Mouse (Mus musculus) lung, postnatal 0 days (tissue): ENCODE measurements around the gene Nlrx1. TPM values are rescaled to one million over a fixed set of nuclear protein-coding genes. Genes with fewer than 3 reads are reported as not detected.
"Not testable (repeated sequence)": the region's sequence is repeated elsewhere in the genome, so short reads cannot be mapped to it uniquely, and the experiment has no call there.

Experiments used
- ATAC-seq: fragments of 200-750 bp; cut with Nextera tagmentation; 2 replicates; pipeline ENCODE4 v1.8.0; 2017; ENCODE audit warnings: moderate library complexity
- DNase-seq: peaks from one replicate; pipeline ENCODE4 v3.0.0-alpha.2; 2016; ENCODE audit warnings: low spot score
- H3K27ac ChIP-seq: fragments of 300-500 bp; sonication (generic); 2 replicates; pipeline ENCODE4 v1.5.1; 2014; ENCODE audit warnings: antibody characterized with exemption, mild to moderate bottlenecking, low read length, mixed read lengths
- H3K27me3 ChIP-seq: fragments of 300-500 bp; sonication (generic); replicated peaks from 2 replicates; pipeline ENCODE4 v1.6.1; 2014; ENCODE audit warnings: low read length, mixed read lengths; ENCODE audit not compliant: insufficient read depth
- H3K36me3 ChIP-seq: fragments of 300-500 bp; sonication (generic); 2 replicates; pipeline ENCODE4 v1.6.1; 2014; ENCODE audit warnings: low read length, mixed read lengths; ENCODE audit not compliant: insufficient read depth
- H3K4me1 ChIP-seq: fragments of 300-500 bp; sonication (generic); 2 replicates; pipeline ENCODE4 v1.6.1; 2014; ENCODE audit warnings: antibody characterized with exemption, low read depth, low read length, mixed read lengths; ENCODE audit not compliant: insufficient read depth
- H3K4me2 ChIP-seq: fragments of 300-500 bp; sonication (generic); replicated peaks from 2 replicates; pipeline ENCODE4 v1.6.1; 2014; ENCODE audit warnings: low read depth, mild to moderate bottlenecking, low read length, moderate library complexity, mixed read lengths
- H3K4me3 ChIP-seq: fragments of 300-500 bp; sonication (generic); 2 replicates; pipeline ENCODE4 v1.5.1; 2014; ENCODE audit warnings: low read depth, low read length
- H3K9ac ChIP-seq: fragments of 300-500 bp; sonication (generic); replicated peaks from 2 replicates; pipeline ENCODE4 v1.6.1; 2014; ENCODE audit warnings: low read depth, mild to moderate bottlenecking
- H3K9me3 ChIP-seq: fragments of 300-500 bp; sonication (generic); 2 replicates; pipeline ENCODE4 v1.6.1; 2016; ENCODE audit warnings: low read length, mixed read lengths
- CTCF ChIP-seq: IDR thresholded peaks from 2 replicates; pipeline ENCODE4 v1.5.1; 2016; ENCODE audit warnings: antibody characterized with exemption, mild to moderate bottlenecking
- EP300 ChIP-seq: IDR thresholded peaks from 2 replicates; pipeline ENCODE4 v1.6.1; 2016; ENCODE audit warnings: antibody characterized with exemption, mild to moderate bottlenecking, control low read depth
- WGBS: fragments of 180-500 bp; shearing (Covaris S2); extraction: QIAGEN DNeasy Blood & Tissue Kit; methylation state at CpG from one replicate; pipeline ENCODE4 v1.1.7; 2014; 5-methylcytosine and 5-hydroxymethylcytosine counted together
- polyA plus RNA-seq: library from polyadenylated mRNA; unstranded; fragments of >200 nt; fragmentation: Nextera tagmentation; extraction: Ambion mirVana; gene quantifications from 2 replicates; pipeline ENCODE4 v1.2.1, GENCODE M21; 2015

Nlrx1 gene
- polyA plus RNA-seq, 1 experiment from 2014 or later, result 10.1 TPM

DNA sequence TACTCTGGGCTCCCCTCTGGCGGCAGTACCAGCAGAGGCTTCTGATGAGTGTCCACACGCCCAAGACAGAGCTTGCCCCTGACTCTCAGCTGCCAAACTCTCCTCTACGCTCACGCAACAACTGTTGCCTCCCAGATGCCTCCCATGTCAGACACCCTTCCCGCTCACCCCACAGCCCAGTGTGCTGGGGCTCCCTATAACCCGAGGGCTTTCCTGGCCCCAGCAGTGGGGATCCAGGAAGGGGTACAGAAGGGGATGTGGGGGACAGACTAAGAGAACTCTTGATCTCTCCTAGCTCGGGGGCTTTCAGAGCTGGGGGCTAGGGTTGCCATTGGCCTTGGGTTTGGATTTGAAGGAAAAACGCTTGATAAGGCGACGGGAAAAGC, 42.3 kb upstream of the Nlrx1 start:
- no peak overlapping the region for H3K9ac ChIP-seq
- no peak for DNase-seq
- H3K27ac ChIP-seq, result peak overlapping the region; percentile 76
- peak overlapping the region; percentile 28; the same call in 1 of the 2 replicates for H3K4me2 ChIP-seq
- WGBS, result 33% methylated on average over 10 of the region's 10 CpGs
- ATAC-seq, result no peak
- no peaks in the 10 kb centered on the region for H3K9me3 ChIP-seq
- H3K4me1 ChIP-seq, result no peaks in the 10 kb centered on the region
- no peaks in the 10 kb centered on the region for H3K27me3 ChIP-seq
- TF ChIP-seq EP300 (no peak), CTCF (0 out of 2 replicates have a peak, but pooled peaks have one; percentile 15)
- H3K36me3 ChIP-seq, result peaks cover 19% of the 10 kb centered on the region
- no peak overlapping the region for H3K4me3 ChIP-seq

DNA sequence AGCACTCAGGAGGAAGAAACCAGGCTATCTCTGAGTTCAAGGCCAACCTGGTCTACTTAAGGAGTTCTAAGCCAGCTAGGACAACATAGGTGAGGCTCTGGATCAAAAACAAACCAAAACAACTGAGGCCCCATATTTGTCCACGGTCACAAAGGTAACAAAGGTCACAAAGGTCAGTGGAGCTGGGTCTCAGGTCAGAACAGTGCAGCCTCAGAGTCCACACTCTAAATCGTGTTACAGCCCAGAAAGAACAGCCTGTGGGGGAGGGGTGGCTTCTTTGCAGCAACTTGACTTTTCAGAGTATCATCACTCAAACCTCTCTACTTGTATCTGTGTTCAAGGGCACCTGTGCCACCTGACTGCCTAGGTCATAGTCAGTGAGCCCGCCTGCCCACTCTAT, 41.4 kb upstream of the Nlrx1 start:
- TF ChIP-seq CTCF, result no peak
- TF ChIP-seq EP300, result no peak
- Histone ChIP-seq H3K27me3 (no peaks in the 10 kb centered on the region), H3K4me3 (no peak overlapping the region), H3K36me3 (peaks cover 12% of the 10 kb centered on the region; the same call in 1 of the 2 replicates), H3K4me2 (no peak overlapping the region), H3K4me1 (peaks cover 2% of the 10 kb centered on the region; the same call in 1 of the 2 replicates), H3K9me3 (no peaks in the 10 kb centered on the region), H3K9ac (no peak overlapping the region), H3K27ac (no peak overlapping the region)
- 67% methylated on average over 3 of the region's 3 CpGs for WGBS
- DNase-seq (no peak), ATAC-seq (no peak)

DNA sequence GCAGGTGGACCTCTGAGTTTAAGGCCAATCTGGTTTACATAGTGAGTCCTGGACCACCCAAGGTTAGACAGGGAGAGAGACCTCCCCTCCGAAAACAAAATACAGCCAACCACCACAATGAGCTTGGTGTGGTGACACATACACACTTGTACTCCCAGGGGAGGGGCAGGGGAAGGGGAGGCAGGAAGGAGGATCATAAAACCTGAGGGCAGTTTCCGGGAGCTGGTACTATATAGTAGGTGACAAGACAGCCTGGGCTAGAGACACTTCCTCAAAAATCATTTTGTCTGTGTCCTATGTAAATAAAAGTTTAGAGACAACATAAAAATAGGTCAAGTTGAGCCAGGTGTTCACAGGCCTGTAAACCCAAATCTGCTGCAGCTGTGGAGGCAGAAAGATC, 38.8 kb upstream of the Nlrx1 start:
- H3K9ac ChIP-seq, result no peak overlapping the region
- DNase-seq (no peak), ATAC-seq (no peak)
- H3K4me3 ChIP-seq, result no peak overlapping the region
- no peak overlapping the region for H3K4me2 ChIP-seq
- no peaks in the 10 kb centered on the region for H3K27me3 ChIP-seq
- H3K27ac ChIP-seq, result no peak overlapping the region
- H3K9me3 ChIP-seq, result no peaks in the 10 kb centered on the region
- TF ChIP-seq CTCF (no peak), EP300 (no peak)
- 64% methylated on average over 2 of the region's 2 CpGs for WGBS
- H3K4me1 ChIP-seq, result peaks cover 5% of the 10 kb centered on the region; the same call in 1 of the 2 replicates
- no peaks in the 10 kb centered on the region for H3K36me3 ChIP-seq

DNA sequence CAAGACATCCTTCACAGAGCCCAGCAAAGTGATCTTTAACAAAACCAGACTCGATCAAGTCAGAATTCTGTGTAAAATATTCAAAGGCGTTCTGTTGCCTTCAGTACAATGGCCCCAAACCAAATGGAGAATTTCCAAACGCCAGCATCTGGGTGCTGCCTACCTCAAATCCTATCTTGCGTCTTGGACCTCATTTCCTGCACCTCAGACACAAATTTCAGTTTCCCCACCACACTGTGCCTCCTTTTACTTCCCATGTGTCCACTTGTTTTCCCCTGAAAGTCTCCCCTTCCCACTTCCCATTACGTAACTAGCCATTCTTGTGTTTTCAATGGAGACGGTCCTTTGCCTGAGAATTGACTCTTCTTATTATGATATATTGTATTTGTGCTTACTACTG, 38.1 kb upstream of the Nlrx1 start:
- H3K9ac ChIP-seq, result no peak overlapping the region
- no peak for TF ChIP-seq CTCF
- no peak for TF ChIP-seq EP300
- H3K36me3 ChIP-seq, result no peaks in the 10 kb centered on the region
- H3K4me3 ChIP-seq, result no peak overlapping the region
- no peak overlapping the region for H3K4me2 ChIP-seq
- H3K9me3 ChIP-seq, result no peaks in the 10 kb centered on the region
- 83% methylated on average over 6 of the region's 6 CpGs for WGBS
- no peak for DNase-seq
- no peak for ATAC-seq
- peaks cover 5% of the 10 kb centered on the region; the same call in 1 of the 2 replicates for H3K4me1 ChIP-seq
- H3K27ac ChIP-seq, result no peak overlapping the region
- H3K27me3 ChIP-seq, result no peaks in the 10 kb centered on the region

DNA sequence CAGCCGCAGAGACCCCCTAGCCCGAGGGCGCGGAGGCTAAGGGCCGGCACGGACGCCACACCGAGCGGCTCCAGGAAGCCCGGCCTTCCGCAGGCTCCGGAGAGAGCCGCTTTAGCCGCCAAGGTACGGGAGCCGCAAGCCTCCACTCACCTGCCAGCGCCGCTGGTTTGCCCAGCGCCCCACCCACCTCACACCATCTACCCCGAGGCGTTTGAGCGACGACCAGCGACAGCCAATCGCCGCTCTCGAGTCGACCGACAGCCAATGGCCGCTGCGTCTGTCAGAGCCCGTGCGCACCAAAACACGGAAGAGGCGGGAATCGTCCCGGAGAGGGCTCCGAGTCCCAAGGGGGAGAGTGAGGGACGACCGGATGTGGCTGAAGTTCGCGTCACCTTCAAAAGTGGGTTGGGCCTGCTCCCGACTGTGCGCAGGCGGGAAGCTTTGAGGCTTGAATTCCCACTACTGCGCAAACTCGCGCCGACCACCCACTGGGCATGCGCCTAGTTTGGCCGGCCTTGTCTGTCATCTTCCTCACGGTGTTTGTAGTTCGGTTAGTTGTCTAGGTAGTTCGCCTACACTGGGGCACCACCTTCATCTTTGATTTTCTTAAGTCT, 37.2 kb upstream of the Nlrx1 start, which contains the start of gene Hinfp:
Hinfp (minus strand) TSS at position 206 of the 614 bp plus-strand sequence.
- H3K36me3 ChIP-seq, result no peaks in the 10 kb centered on the region
- H3K27ac ChIP-seq, result peak within 1 kb of the TSS; percentile 87
- peak within 1 kb of the TSS; percentile 95 for H3K4me3 ChIP-seq
- peak within 1 kb of the TSS; percentile 86 for H3K4me2 ChIP-seq
- DNase-seq, result peak; percentile 100
- WGBS, result under 1% methylated on average over 52 of the region's 54 CpGs
- H3K9me3 ChIP-seq, result no peaks in the 10 kb centered on the region
- peaks cover 5% of the 10 kb centered on the region; the same call in 1 of the 2 replicates for H3K4me1 ChIP-seq
- H3K9ac ChIP-seq, result peak within 1 kb of the TSS; percentile 93
- peak; percentile 99 for ATAC-seq
- H3K27me3 ChIP-seq, result no peaks in the 10 kb centered on the region
- TF ChIP-seq CTCF, result no peak
- TF ChIP-seq EP300, result no peak

DNA sequence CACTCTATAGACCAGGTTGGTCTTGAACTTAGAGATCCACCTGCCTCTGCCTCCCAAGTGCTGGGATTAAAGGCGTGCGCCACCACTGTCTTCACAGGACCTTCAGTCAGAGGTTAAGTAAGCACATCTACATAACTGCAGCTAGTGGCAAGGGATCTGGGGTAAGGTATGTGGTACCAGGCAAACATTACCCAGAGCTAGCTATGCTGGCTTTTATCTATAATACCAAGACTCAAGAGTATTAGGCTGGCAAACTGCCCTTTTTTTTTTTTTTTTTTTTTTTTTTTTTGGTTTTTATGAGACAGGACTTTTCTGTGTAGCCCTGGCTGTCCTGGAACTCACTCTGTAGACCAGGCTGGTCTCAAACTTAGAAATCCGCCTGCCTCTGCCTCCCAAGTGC, 31.6 kb upstream of the Nlrx1 start:
- not testable (repeated sequence) for H3K27me3 ChIP-seq, H3K4me1 ChIP-seq, H3K4me3 ChIP-seq, DNase-seq, H3K9me3 ChIP-seq, H3K9ac ChIP-seq, H3K4me2 ChIP-seq, H3K27ac ChIP-seq, ATAC-seq
- 95% methylated on average over 3 of the region's 3 CpGs for WGBS
- peaks cover 32% of the 10 kb centered on the region for H3K36me3 ChIP-seq
